In the genomic region with DNA sequence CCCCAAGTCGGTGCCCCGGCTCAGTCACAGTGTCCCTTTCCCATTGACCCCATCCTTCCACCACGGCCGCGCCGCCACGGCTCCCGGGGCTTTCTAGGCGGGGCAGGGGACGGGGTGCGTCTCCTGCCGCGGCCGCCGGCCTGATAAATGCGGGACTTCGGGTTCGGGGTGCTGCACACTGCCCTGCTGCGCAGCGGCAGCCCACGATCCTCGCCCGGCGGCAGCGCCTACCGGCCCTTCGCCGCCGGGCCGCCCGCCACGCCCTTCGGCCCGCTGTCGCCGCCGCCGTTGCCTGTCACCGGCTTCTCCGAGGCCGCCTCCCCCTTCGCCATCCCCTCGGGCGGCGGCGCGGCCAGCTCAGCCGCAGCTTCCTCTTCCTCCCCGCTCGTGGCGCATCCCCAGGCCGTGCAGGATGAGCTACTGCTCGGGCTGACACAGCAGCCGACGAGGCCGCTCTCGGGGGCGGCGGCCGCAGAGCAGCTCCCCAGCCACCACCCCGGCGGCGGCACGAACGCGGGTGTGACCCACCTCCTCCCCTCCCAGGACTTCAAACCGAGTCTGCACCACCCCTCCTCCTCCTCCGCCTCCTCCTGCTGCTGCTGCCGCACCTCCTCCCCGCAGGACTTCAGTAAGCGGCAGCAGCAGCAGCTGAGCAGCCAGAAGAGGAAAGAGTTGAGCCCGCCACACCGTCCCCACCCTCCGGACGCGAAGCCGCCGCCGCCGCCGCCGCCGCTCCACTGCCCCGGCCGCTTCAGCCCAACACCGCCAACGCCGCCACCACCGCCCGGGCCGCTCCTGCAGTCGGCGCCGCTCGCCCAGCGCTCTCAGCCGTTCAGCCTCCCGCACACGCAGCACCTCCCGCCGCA, we compare ENCODE assay signal across 8 mouse cellular contexts. TPM values are rescaled to one million over a fixed set of nuclear protein-coding genes. Genes with fewer than 3 reads are reported as not detected.
DNase-seq lines count a peak whose midpoint lies in the region; ATAC-seq and TF ChIP-seq lines count a peak whose summit lies in the region.

No protein-coding gene starts in this region.

- TF ChIP-seq CTCF in bone marrow, adult 2 months (IDR thresholded peaks at IDR 0.05; ENCODE audit: control insufficient read depth, insufficient read depth, low read length) = no peak
- TF ChIP-seq CTCF in liver, adult 2 months (IDR thresholded peaks at IDR 0.05; ENCODE audit: low read depth, low read length) = no peak

- H3K27me3 ChIP-seq in heart, embryonic 10.5 days (ENCODE audit: insufficient read depth, poor library complexity, severe bottlenecking) = no peaks in the 10 kb centered on the region
- peaks cover 41% of the 10 kb centered on the region for H3K27me3 ChIP-seq in kidney, embryonic 15.5 days
- no peaks in the 10 kb centered on the region for H3K27me3 ChIP-seq in liver, adult 2 months (ENCODE audit: control insufficient read depth, insufficient read depth, low read length)
- H3K27me3 ChIP-seq in myocyte (ENCODE audit: control insufficient read depth, insufficient read depth, insufficient read length) = no peaks in the 10 kb centered on the region

- peak overlapping the region; percentile 100 for H3K27ac ChIP-seq in bone marrow, adult 2 months (ENCODE audit: control insufficient read depth, insufficient read depth, low read depth, low read length, poor library complexity)
- H3K27ac ChIP-seq in heart, embryonic 10.5 days = peak overlapping the region; percentile 97
- peak overlapping the region; percentile 94 for H3K27ac ChIP-seq in kidney, embryonic 15.5 days
- H3K27ac ChIP-seq in liver, adult 2 months (replicated peaks; ENCODE audit: insufficient read depth, low read depth, low read length) = peak overlapping the region; percentile 97

- no peaks in the 10 kb centered on the region for H3K36me3 ChIP-seq in heart, embryonic 10.5 days
- H3K36me3 ChIP-seq in kidney, embryonic 15.5 days = no peaks in the 10 kb centered on the region
- H3K36me3 ChIP-seq in liver, adult 2 months (ENCODE audit: control insufficient read depth, insufficient read depth, low read length) = peaks cover 3% of the 10 kb centered on the region
- H3K36me3 ChIP-seq in myocyte (ENCODE audit: control insufficient read depth, insufficient read depth) = no peaks in the 10 kb centered on the region

- under 1% methylated on average over 78 of the region's 101 CpGs for WGBS in bone marrow, adult 2 months
- WGBS in heart, embryonic 10.5 days = under 1% methylated on average over 88 of the region's 101 CpGs
- WGBS in kidney, embryonic 15.5 days = under 1% methylated on average over 87 of the region's 101 CpGs
- under 1% methylated on average over 74 of the region's 101 CpGs for WGBS in liver, adult 2 months

- peak; percentile 85 to 87 for DNase-seq in B cell, adult 2 months
- DNase-seq in heart, embryonic 10.5 days (ENCODE audit: low spot score) = peak; percentile 93
- peak; percentile 88 for DNase-seq in liver, adult 2 months (ENCODE audit: extremely low read depth, low read depth, low spot score)
- DNase-seq in spleen, postnatal 4 days (ENCODE audit: low spot score in 2 of 2) = peak; percentile 71 to 85

- TF ChIP-seq POLR2A in bone marrow, adult 2 months (IDR thresholded peaks at IDR 0.05; ENCODE audit: borderline replicate concordance, control insufficient read depth, low read depth, low read length) = peak; percentile 74; the same call in 1 of the 2 replicates
- TF ChIP-seq POLR2A in liver, adult 2 months (IDR thresholded peaks at IDR 0.05; ENCODE audit: extremely low read depth, insufficient read depth, low read length) = peak; percentile 82
- peak; percentile 76 for TF ChIP-seq POLR2A in myocyte (IDR thresholded peaks at IDR 0.05; ENCODE audit: insufficient read length, low read depth)

- ATAC-seq in erythroblast, adult 5-6 weeks (replicated peaks; ENCODE audit: low FRiP score, poor library complexity, severe bottlenecking) = 0 out of 2 replicates have a peak, but pooled peaks have one; percentile 49
- peak; percentile 43 for ATAC-seq in kidney, embryonic 15.5 days (replicated peaks; ENCODE audit: low FRiP score)

- H3K9me3 ChIP-seq in heart, embryonic 10.5 days = no peaks in the 10 kb centered on the region
- H3K9me3 ChIP-seq in kidney, embryonic 15.5 days (replicated peaks) = no peaks in the 10 kb centered on the region

- H3K4me3 ChIP-seq in bone marrow, adult 2 months (replicated peaks; ENCODE audit: control insufficient read depth, low read depth, low read length) = peak overlapping the region; percentile 93
- H3K4me3 ChIP-seq in heart, embryonic 10.5 days = peak overlapping the region; percentile 89
- H3K4me3 ChIP-seq in kidney, embryonic 15.5 days (replicated peaks) = peak overlapping the region; percentile 84
- H3K4me3 ChIP-seq in liver, adult 2 months (ENCODE audit: insufficient read depth, low read depth, low read length) = peak overlapping the region; percentile 84
- peak overlapping the region; percentile 43 for H3K4me3 ChIP-seq in myocyte

- H3K4me1 ChIP-seq in bone marrow, adult 2 months (ENCODE audit: control insufficient read depth, insufficient read depth, low read length) = no peaks in the 10 kb centered on the region; the same call in none of the 2 replicates
- H3K4me1 ChIP-seq in heart, embryonic 10.5 days = 0 out of 2 replicates have a peak, but pooled peaks cover 4% of the 10 kb centered on the region
- H3K4me1 ChIP-seq in kidney, embryonic 15.5 days = peaks cover 11% of the 10 kb centered on the region
- peaks cover 4% of the 10 kb centered on the region; the same call in 1 of the 2 replicates for H3K4me1 ChIP-seq in liver, adult 2 months (ENCODE audit: control insufficient read depth, insufficient read depth, low read length)

- peak overlapping the region; percentile 84 for H3K9ac ChIP-seq in kidney, embryonic 15.5 days
- peak overlapping the region; percentile 99 for H3K9ac ChIP-seq in liver, adult 2 months (ENCODE audit: low read depth, low read length)

- peak overlapping the region; percentile 98 for H3ac ChIP-seq in myocyte (ENCODE audit: control insufficient read depth, insufficient read length)

- H3K4me2 ChIP-seq in kidney, embryonic 15.5 days = peak overlapping the region; percentile 98
- peak overlapping the region; percentile 30 for H3K4me2 ChIP-seq in myocyte (ENCODE audit: low read depth)

- peaks cover 19% of the 10 kb centered on the region for H3K79me2 ChIP-seq in liver, adult 2 months (ENCODE audit: control insufficient read depth, insufficient read depth, low read length)
- peaks cover 20% of the 10 kb centered on the region for H3K79me2 ChIP-seq in myocyte (ENCODE audit: control insufficient read depth, insufficient read depth)

TF ChIP-seq in myocyte, 11 proteins besides CTCF, POLR2A, EP300 and RAD21:
- TF ChIP-seq REST (IDR thresholded peaks at IDR 0.05; ENCODE audit: insufficient read depth, insufficient read length) = no peak
- TF ChIP-seq MAX (IDR thresholded peaks at IDR 0.05; ENCODE audit: low read depth) = no peak
- TF ChIP-seq POLR2AphosphoS2 (IDR thresholded peaks at IDR 0.05; ENCODE audit: insufficient read length, low read depth) = peak; percentile 41
- TF ChIP-seq MYOG (IDR thresholded peaks at IDR 0.05; ENCODE audit: control insufficient read depth in 1 of 3, insufficient read depth in 1 of 3, insufficient read length in 2 of 3, low read depth in 2 of 3) = peak in 2 of 3 experiments; percentile 1 to 7
- TF ChIP-seq MYOD1 (IDR thresholded peaks at IDR 0.05; ENCODE audit: control insufficient read depth in 1 of 3, insufficient read length in 2 of 3, low read depth in 2 of 3) = peak in 1 of 3 experiments; percentile 3
TF ChIP-seq in myocyte: peak in this region for 3.

RNA-seq across cellular contexts. Expression of a gene that starts 0.6 kb away (rescaled TPM):
- polyA plus RNA-seq in bone marrow, adult 2 months (2011; ENCODE audit: insufficient read depth, insufficient read length, low replicate concordance, missing spikeins) = 1.6 and 8.6 TPM in 2 replicates
- 3.3 and 12.1 TPM in 2 replicates for total RNA-seq in erythroblast, adult 5-6 weeks (2015; ENCODE audit: low replicate concordance)
- total RNA-seq in erythroblast, adult 5-6 weeks (2017; ENCODE audit: low replicate concordance) = 1.8 and 2.0 TPM in 2 replicates
- 3.8 and 6.0 TPM in 2 replicates for polyA plus RNA-seq in heart, embryonic 10.5 days (2016; fragmentation: Nextera tagmentation; extraction: Ambion mirVana)
- 1.4 and 1.6 TPM in 2 replicates for polyA plus RNA-seq in kidney, embryonic 15.5 days (2015; fragmentation: Nextera tagmentation; extraction: Ambion mirVana)
- 23.5 and 30.3 TPM in 2 replicates for total RNA-seq in liver, adult 2 months (2014; rRNA removed)
- polyA plus RNA-seq in liver, adult 2 months (2012; rRNA removed) = 4.4 and 6.3 TPM in 2 replicates
- polyA plus RNA-seq in myocyte (2012; fragmentation: generic; extraction: Trizol) = 3.4 TPM

Comparison
In these comparisons a context has a peak if more than half of its experiments do, and no peak if none do; other contexts are left out.
1. Peak in every context shown above with its lines: DNase-seq, ATAC-seq, H3K4me3 ChIP-seq and H3K27ac ChIP-seq.
2. H3K4me3 ChIP-seq: peak in every context shown above with its lines; median percentile 93 in bone marrow, adult 2 months; 89 in heart, embryonic 10.5 days; 84 in kidney, embryonic 15.5 days; 84 in liver, adult 2 months; 43 in myocyte.